Mouse (Mus musculus): ENCODE measurements around the gene Cct4. TPM values are rescaled to one million over a fixed set of nuclear protein-coding genes. Genes with fewer than 3 reads are reported as not detected.

Gene Cct4
- 96.2 and 112 TPM in 2 replicates for polyA plus RNA-seq (2012; rRNA removed)

DNA sequence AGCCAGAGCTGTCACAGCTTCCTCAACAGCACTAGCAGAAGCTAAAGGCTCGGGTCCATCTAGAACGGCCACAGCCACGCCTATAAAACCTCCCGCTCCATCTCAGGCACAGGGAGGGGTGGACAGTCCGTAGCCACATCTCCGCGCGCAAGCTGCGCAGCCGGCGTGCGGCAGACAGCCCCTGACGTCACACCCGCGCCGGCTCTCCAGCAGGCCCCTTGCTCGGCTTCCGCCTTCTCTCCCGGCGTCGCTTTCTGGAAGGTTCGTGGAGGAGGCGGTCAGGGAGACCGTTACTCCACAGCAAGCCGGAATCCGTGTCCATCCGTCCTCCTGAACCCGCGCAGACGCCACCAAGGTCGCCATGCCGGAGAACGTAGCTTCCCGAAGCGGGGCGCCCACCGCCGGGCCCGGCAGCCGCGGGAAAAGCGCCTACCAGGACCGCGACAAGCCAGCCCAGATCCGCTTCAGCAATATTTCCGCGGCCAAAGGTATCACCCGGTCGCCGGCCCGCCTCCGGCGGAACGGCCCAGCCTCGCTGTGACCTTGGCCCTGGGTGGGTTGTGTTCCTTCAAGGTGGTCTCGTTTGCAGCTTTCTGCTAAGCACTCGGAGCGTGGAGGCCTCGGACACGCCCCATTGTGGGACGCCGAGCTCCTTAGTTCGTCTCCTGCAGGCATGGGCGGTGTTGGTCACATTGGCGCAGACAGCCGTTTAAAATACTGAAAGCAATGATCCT is at the start of gene Cct4:
TSS of gene Cct4 (plus strand) at position 127 of the 734 bp plus-strand sequence.
- DNase-seq (ENCODE audit: low spot score) = peak; percentile 85

DNA sequence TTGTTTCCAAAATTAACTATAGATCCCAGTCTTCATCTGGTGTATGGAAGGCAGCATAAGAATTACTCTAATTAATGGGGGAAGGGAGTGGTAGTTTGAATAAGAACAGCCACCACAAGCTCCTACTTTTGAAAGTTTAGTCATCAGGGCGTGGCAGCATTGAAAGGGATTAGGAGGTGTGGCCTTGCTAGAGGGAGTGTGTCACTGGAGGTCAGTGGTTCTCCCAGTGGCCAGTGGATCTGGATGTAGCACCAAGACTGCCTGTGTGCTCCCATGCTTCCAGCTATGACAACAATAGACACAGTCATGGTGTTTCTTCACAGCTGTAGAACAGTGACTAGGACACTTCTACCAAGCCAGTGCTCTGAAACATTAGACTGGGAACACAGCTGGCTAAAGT is 41.2 kb upstream of the Cct4 start:
- DNase-seq (ENCODE audit: low spot score) = no peak

GRCm38 (mm10) chr11:22950131-22950530 is 40.2 kb upstream of the Cct4 start:
- no peak for DNase-seq (ENCODE audit: low spot score)

DNA sequence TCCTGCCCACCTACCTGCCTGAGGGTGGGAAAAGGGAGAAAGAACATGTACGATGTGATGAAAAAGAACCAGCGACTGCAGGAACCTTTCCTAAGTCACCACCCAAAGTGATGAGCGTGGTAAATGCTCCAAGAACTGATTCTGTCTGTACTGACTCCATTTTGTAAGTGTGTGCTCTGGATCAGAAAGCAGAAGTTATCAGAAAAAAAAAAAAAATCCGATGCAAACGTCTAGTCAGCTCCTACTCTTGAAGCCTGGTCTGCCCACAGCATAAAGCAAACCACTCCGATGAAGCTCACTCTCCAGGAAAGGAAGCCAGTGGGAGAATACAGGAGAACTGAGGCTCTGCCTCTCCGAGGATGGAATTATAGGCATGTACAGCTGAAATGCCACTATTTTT is 37.7 kb upstream of the Cct4 start:
- no peak for DNase-seq (ENCODE audit: low spot score)

DNA sequence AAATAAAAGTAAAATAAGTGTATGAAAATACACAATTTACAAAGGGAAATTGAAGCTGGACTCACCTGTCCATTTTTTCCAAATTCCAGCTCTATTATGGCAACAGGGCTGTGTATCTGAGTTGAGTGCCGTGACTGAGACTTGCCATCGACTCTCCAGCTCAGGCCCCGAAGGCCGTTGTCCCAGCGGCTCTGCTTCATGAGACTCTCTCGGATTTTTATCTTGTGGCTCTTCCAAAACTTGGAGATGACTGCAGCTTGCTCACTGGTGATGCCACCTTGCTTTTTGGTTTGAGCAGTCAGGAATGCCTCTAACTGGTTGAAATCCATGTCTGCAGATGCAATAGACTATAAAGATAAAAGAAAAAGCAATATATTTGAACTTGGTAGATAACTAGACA is 34.0 kb upstream of the Cct4 start:
- DNase-seq (ENCODE audit: low spot score) = no peak

DNA sequence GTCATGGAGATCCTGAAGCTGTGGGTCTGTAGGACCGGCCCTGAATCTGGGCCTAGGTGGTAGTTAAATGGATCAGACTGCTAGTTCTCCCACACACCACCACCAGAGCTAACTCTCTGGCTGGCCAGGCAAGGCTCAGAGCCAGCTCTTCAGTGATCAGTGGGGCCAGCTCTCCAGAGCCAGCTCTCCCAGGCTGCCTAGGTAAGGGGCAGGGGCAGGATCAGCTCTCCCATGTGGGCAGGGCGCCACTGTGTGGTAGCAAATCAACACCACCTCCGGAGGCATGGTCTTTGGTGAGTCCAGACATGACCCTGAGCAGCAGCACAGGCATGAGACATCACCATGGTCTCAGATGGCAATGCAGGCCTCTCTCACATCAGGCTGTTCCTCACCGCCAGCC is 33.5 kb upstream of the Cct4 start:
- DNase-seq (ENCODE audit: low spot score) = peak; percentile 54

DNA sequence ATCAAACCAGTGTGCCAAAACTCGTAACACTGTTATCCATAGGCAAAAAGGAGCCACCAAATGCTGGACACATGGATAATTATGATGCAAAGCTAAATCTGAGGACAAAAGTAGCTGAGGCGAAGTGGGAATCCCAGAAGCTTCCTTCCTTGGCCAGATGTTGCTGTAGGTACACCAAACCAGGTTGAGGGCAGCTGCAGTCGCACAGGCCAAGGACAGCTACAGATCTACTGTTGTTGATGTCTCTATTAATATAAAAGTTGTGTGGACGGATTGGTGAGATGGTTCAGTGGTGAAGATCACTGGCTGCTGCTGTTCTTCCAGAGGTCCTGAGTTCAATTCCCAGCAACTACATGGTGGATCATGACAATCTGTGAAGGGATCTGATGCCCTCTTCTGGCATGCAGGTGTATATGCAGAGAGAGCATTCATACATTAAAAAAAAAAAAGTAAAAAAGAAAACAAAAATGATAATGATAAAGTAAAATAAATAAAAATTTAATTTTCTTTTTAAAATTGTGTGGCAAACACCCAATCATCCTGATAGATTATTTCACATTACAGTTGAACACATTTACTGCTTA is 32.4 kb upstream of the Cct4 start:
- DNase-seq (ENCODE audit: low spot score) = no peak

- no peak for DNase-seq (ENCODE audit: low spot score)
These were observed 28.2 kb upstream of the Cct4 start for GRCm38 (mm10) chr11:22962101-22962500.

DNA sequence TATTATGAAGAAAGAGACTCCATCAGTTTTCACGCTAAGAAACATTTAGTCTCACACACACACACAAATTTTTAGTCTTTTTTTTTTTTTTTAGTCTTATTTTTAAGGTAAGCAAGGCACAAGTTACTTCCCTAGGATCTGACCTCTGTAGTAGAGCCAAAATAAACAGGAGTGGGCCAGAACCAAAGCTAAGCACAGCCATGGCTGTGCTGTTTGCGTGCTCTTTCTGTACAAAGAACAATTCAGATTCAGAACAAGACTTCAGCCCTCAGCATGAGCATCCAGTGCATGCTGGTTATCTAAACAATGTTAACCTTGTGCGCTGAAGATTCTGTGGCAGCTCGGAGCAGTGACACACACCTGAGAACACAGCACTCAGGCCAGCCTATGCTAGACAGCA is 25.9 kb upstream of the Cct4 start:
- no peak for DNase-seq (ENCODE audit: low spot score)

GRCm38 (mm10) chr11:22965503-22965902 is 24.8 kb upstream of the Cct4 start:
- no peak for DNase-seq (ENCODE audit: low spot score)

DNA sequence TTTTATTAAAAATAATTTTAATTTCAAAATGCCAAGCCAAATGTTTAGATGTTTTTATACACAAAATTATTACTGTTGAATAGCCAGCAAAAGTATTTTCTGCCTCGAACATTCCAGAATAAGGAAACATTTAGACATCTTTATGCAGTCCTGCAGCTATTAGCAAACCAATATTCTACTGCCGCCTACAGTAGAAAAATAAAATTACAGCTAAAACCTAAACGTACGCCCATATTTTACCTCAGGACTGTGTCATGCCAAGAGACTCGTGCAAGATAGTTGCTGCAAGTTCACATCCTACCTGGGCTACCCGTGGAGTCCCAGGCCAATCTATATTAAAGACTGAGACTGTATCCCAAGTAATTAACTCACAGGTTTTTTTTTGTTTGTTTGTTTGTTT is 20.8 kb upstream of the Cct4 start:
- DNase-seq (ENCODE audit: low spot score) = no peak

- DNase-seq (ENCODE audit: low spot score) = no peak
These were observed 19.8 kb upstream of the Cct4 start for GRCm38 (mm10) chr11:22970546-22970945.

- peak; percentile 48 for DNase-seq (ENCODE audit: low spot score)
These were observed 18.2 kb upstream of the Cct4 start, which contains the start of gene Zrsr1 for GRCm38 (mm10) chr11:22971835-22972709. Zrsr1 (plus strand) TSS chr11:22972005.

DNA sequence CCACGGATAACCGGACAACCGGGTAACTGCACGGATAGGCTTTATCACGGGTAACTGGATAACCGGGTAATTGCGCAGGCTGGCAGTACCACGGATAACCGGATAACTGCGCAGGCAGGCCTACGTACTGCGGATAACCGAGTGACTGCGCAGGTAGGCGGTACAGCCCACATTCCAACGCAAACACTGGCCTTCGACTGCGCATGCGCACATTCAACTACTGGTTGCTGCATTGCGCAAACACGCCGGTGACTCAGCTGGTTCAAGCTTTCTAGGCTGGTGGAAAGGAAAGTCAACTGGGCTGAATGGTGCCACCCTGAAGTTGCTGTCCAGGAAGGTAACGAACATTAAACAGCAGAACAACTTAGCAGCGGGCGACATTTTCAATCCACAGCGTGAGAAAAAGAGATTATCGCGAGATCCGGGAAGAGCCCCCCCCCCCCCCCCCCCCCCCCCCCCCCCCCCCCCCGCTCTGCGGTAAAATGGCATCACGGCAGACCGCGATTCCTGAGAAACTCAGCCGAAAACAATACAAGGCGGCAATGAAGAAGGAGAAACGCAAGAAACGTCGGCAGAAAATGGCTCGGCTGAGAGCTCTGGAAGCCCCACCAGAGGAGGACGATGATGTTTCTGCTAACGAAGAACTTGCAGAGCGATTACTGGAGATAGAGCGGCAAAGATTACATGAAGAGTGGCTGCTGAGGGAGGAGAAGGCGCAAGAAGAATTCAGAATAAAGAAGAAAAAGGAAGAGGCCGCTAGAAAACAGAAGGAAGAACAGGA is 17.4 kb upstream of the Cct4 start:
- peak; percentile 68 for DNase-seq (ENCODE audit: low spot score)

DNA sequence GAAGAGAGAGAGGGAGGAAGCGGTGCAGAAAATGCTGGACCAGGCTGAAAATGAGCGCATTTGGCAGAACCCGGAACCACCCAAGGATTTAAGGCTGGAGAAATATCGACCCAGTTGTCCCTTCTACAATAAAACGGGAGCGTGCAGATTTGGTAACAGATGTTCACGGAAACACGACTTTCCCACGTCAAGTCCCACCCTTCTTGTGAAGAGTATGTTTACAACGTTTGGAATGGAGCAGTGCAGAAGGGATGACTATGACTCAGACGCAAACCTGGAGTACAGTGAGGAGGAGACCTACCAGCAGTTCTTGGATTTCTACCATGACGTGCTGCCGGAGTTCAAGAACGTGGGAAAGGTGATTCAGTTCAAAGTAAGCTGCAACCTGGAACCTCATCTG is 16.7 kb upstream of the Cct4 start:
- DNase-seq (ENCODE audit: low spot score) = no peak

- DNase-seq (ENCODE audit: low spot score) = no peak
These were observed 12.1 kb upstream of the Cct4 start for GRCm38 (mm10) chr11:22978215-22978614.

DNA sequence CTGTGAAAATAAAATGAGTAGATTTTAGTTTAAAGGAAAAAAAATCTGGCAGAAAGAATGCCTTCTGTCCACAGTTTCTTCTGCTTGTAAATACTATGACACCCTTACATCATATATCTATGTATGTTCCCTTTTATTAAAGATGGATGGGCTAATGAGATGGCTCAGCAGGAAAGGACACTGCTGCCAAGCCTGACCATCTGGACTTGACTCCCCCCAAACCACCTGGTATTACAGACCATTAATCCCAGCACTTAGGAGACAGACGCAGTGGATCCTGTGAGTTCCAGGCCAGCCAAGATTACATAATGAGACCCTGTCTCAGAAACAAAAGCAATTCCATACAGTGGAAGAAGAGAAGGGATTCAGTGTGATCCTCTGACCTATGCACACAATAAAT is 11.6 kb upstream of the Cct4 start:
- DNase-seq (ENCODE audit: low spot score) = no peak

GRCm38 (mm10) chr11:22979221-22979620 is 11.1 kb upstream of the Cct4 start:
- DNase-seq (ENCODE audit: low spot score) = no peak

GRCm38 (mm10) chr11:22981041-22981440 is 9.3 kb upstream of the Cct4 start:
- no peak for DNase-seq (ENCODE audit: low spot score)

GRCm38 (mm10) chr11:22981543-22981950 is 8.8 kb upstream of the Cct4 start:
- no peak for DNase-seq (ENCODE audit: low spot score)

DNA sequence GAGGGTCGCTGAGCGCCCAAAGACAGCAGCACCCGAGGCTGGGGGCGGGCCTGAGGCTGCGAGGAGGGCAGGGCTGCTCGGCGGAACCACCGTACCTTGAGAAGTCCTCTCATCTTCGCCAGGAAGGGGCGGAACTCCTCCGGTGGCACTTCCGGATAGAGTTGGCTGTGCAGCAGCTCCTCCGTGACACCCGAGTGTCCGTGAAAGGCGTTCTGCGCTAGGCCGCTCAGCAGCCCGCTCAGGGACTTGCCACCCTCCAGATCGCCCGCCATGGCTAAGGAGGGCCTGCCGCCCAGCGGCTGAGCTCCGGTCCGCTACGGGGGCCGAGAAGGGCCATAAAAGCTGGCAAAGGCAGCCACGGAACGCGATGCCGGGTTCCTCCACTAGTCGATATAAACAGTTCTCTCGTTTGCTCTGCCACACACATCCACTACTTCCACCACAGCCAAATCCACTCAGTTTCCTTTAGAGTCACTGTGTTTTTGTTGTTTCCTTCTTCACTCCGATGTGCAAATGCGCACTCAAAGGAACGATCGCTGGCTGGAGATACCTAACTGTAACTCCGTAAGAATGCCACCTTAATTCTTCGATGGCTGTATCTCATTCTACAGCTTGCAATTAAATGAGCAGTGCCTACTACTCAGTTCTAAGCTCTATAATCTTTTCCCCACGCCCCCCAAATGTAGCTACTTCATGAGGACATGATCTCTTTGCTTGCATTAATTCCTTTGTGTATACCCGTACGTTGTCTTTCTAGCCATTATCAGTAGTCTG is 8.1 kb upstream of the Cct4 start, which contains the start of the genes Gm28048 and Commd1:
TSS of gene Gm28048 (minus strand) at position 107 of the 774 bp plus-strand sequence.
TSS of gene Commd1 (minus strand) at position 399 of the 774 bp plus-strand sequence.
- DNase-seq (ENCODE audit: low spot score) = peak; percentile 99

All from urinary bladder, adult 2 months (tissue).